Mouse (Mus musculus): ENCODE data around the gene Rnf11.

DNA sequence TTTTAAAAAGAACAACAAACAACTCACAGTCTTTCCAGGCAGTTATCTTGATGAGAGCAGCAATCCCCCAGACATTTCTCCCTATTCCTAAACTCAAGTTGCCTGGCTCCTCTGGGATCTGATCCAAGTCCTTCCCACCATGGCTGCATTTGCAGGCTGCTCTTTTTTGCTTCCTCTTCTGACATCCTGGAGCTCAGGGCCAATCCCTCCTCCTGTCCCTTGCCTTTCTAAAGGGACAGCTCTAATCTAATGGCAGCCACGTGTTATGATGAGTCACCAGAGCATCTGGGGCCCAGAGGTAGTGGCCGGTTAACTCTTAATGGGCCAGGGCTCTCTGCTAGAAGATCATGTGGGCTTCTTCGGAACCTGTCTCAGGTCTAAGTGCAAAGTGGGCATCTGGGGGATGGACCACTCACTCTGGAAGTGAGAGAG lies 78.5 kb downstream of the Rnf11 start:
- TF ChIP-seq CTCF (IDR thresholded peaks at IDR 0.05; ENCODE audit: low read depth) (no peak), EP300 (optimal IDR thresholded peaks at IDR 0.05) (no peak)

Data from stomach, postnatal 0 days (tissue).